9 mouse cellular contexts compared by ENCODE assay signal in the genomic region with DNA sequence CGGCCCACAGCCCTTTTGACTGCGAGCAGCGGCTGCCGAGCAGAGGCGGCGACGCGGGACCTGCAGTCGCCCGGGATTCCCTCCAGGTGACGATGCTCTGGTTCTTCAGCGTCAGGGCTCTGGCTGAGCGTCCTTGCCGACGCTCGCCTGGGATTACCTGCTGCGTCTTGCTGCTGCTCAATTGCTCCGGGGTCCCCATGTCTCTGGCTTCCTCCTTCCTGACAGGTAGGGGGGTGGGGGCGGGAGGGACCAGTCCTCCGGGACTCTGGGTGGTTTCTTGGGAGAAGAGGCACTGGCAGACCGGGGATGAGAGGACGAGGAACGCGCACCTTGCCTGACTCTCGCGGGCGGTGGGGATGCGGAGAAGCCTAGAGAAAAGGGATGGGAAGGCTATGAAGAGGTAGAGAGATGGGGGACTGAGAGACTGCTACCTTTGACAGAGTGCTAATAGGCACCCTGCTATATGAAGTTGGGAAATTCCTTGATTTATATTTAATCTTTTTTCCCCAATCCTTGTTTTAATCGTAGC. TPM values are rescaled to one million over a fixed set of nuclear protein-coding genes. Genes with fewer than 3 reads are reported as not detected.
A peak's percentile ranks its signal among the peaks of the same experiment; 100 is the strongest.
DNase-seq lines count a peak whose midpoint lies in the region; ATAC-seq and TF ChIP-seq lines count a peak whose summit lies in the region.
"Had no signal": no experiment of that assay in that cellular context is flagged by ENCODE, and none has a peak within 500 bp of the region (broad histone marks: within the 10 kb centered on the region; RNA-seq: fewer than 3 reads in every experiment).

No protein-coding gene starts in this region.

- ATAC-seq in forebrain, postnatal 0 days: peak; percentile 19

- WGBS in embryonic facial prominence, embryonic 10.5 days: under 1% methylated on average over 29 of the region's 29 CpGs
- WGBS in forebrain, postnatal 0 days: under 1% methylated on average over 29 of the region's 29 CpGs
- WGBS in midbrain, embryonic 10.5 days: under 1% methylated on average over 29 of the region's 29 CpGs

- H3K4me1 ChIP-seq in embryonic facial prominence, embryonic 10.5 days: peaks cover 27% of the 10 kb centered on the region
- peaks cover 3% of the 10 kb centered on the region; the same call in 1 of the 2 replicates for H3K4me1 ChIP-seq in forebrain, postnatal 0 days (ENCODE audit: insufficient read depth)
- H3K4me1 ChIP-seq in midbrain, embryonic 10.5 days: peaks cover 21% of the 10 kb centered on the region

- peaks cover 89% of the 10 kb centered on the region for H3K27me3 ChIP-seq in embryonic facial prominence, embryonic 10.5 days (replicated peaks; ENCODE audit: low read depth, poor library complexity, severe bottlenecking)
- H3K27me3 ChIP-seq in forebrain, postnatal 0 days (ENCODE audit: insufficient read depth, low read length): peaks cover 7% of the 10 kb centered on the region; the same call in 1 of the 2 replicates
- peaks cover 93% of the 10 kb centered on the region for H3K27me3 ChIP-seq in midbrain, embryonic 10.5 days (ENCODE audit: low read depth, poor library complexity, severe bottlenecking)

- peak overlapping the region; percentile 98 for H3K4me2 ChIP-seq in forebrain, postnatal 0 days (ENCODE audit: low read depth)

- H3K27ac ChIP-seq in left cerebral cortex, adult 2 months: peak overlapping the region; percentile 77
- H3K27ac ChIP-seq in embryonic facial prominence, embryonic 10.5 days (replicated peaks): peak overlapping the region; percentile 88
- H3K27ac ChIP-seq in forebrain, postnatal 0 days (ENCODE audit: low read depth, low read length): peak overlapping the region; percentile 77
- peak overlapping the region; percentile 85 for H3K27ac ChIP-seq in midbrain, embryonic 10.5 days (replicated peaks)

- no peaks in the 10 kb centered on the region for H3K9me3 ChIP-seq in embryonic facial prominence, embryonic 10.5 days
- H3K9me3 ChIP-seq in forebrain, postnatal 0 days (ENCODE audit: low read length): no peaks in the 10 kb centered on the region
- H3K9me3 ChIP-seq in midbrain, embryonic 10.5 days (replicated peaks): no peaks in the 10 kb centered on the region

- DNase-seq in left cerebral cortex, adult 2 months (ENCODE audit: extremely low spot score in 1 of 2, low spot score in 2 of 2): no peak
- no peak for DNase-seq in left cerebral cortex, postnatal 14 days (ENCODE audit: low spot score in 2 of 2)
- no peak for DNase-seq in embryonic facial prominence, embryonic 10.5 days (ENCODE audit: low spot score)
- DNase-seq in forebrain, postnatal 0 days: peak; percentile 50
- no peak for DNase-seq in midbrain, embryonic 10.5 days (ENCODE audit: low spot score)
- DNase-seq in gastrocnemius, adult 18-20 months (ENCODE audit: low spot score): no peak
- no peak for DNase-seq in gastrocnemius, postnatal 4 days (ENCODE audit: low spot score in 2 of 2)
- DNase-seq in adipocyte (ENCODE audit: low spot score): no peak

- no peaks in the 10 kb centered on the region for H3K36me3 ChIP-seq in embryonic facial prominence, embryonic 10.5 days (replicated peaks)
- no peaks in the 10 kb centered on the region for H3K36me3 ChIP-seq in forebrain, postnatal 0 days (ENCODE audit: insufficient read depth)
- no peaks in the 10 kb centered on the region for H3K36me3 ChIP-seq in midbrain, embryonic 10.5 days

- intact Hi-C loops in left cerebral cortex, adult 2 months (cut with DNase I): loop anchor here (10.0 kb wide), 1 partner anchor 1281 kb away; a partner anchor contains a TSS
- intact Hi-C loops in left cerebral cortex, postnatal 14 days (cut with DNase I): loop anchor here (2.0 kb wide), 1 partner anchor 23 kb away; no protein-coding TSS in a partner anchor

- H3K4me3 ChIP-seq in left cerebral cortex, adult 2 months: peak overlapping the region; percentile 82
- H3K4me3 ChIP-seq in embryonic facial prominence, embryonic 10.5 days: peak overlapping the region; percentile 81
- peak overlapping the region; percentile 77 for H3K4me3 ChIP-seq in forebrain, postnatal 0 days (ENCODE audit: low read depth, low read length)
- peak overlapping the region; percentile 74 for H3K4me3 ChIP-seq in midbrain, embryonic 10.5 days

- TF ChIP-seq CTCF in left cerebral cortex, adult 2 months (IDR thresholded peaks at IDR 0.05): no peak
- TF ChIP-seq CTCF in forebrain, postnatal 0 days (IDR thresholded peaks at IDR 0.05; ENCODE audit: low read depth): no peak

- peak overlapping the region; percentile 67 for H3K9ac ChIP-seq in forebrain, postnatal 0 days

RNA-seq across cellular contexts. Expression of a gene that starts 0.7 kb away (rescaled TPM):
- 1 to 10 TPM; 6.9 to 8.6 TPM for total RNA-seq in left cerebral cortex, adult 2 months (2021)
- 1 to 10 TPM; 5.0 to 5.3 TPM for total RNA-seq in left cerebral cortex, postnatal 14 days (2021)
- polyA plus RNA-seq in embryonic facial prominence, embryonic 10.5 days (2016; fragmentation: Nextera tagmentation; extraction: Ambion mirVana): 2.6 and 4.5 TPM in 2 replicates
- 5.8 and 9.6 TPM in 2 replicates for total RNA-seq in forebrain, postnatal 0 days (2014; rRNA removed)
- polyA plus RNA-seq in forebrain, postnatal 0 days (2015; fragmentation: Nextera tagmentation; extraction: Ambion mirVana): 3.2 and 5.6 TPM in 2 replicates
- polyA plus RNA-seq in midbrain, embryonic 10.5 days (2016; fragmentation: Nextera tagmentation; extraction: Ambion mirVana): 0.72 and 1.6 TPM in 2 replicates
- 1 to 10 TPM; 2.3 to 3.8 TPM for total RNA-seq in gastrocnemius, adult 18-20 months (2021)
- total RNA-seq in gastrocnemius, postnatal 4 days (2021): 10 to 100 TPM; 12.3 to 12.9 TPM
- total RNA-seq: neutrophil, adult 5-6 weeks had no signal
